Mouse (Mus musculus): ENCODE measurements around the gene Unc5b.
"Not testable (repeated sequence)": the region's sequence is repeated elsewhere in the genome, so short reads cannot be mapped to it uniquely, and the experiment has no call there.

Unc5b gene

GRCm38 (mm10) chr10:60831379-60831778 lies at the start of gene Unc5b:
Gene Unc5b, minus strand, starts transcription at chr10:60831581.
- ATAC-seq (ENCODE audit: insufficient number of reproducible peaks, low FRiP score, low TSS enrichment) = peak; percentile 65

- no peak for ATAC-seq (ENCODE audit: insufficient number of reproducible peaks, low FRiP score, low TSS enrichment)
These were observed 48.4 kb upstream of the Unc5b start for GRCm38 (mm10) chr10:60879817-60880216.

GRCm38 (mm10) chr10:60877075-60877474 lies 45.7 kb upstream of the Unc5b start:
- no peak for ATAC-seq (ENCODE audit: insufficient number of reproducible peaks, low FRiP score, low TSS enrichment)

DNA sequence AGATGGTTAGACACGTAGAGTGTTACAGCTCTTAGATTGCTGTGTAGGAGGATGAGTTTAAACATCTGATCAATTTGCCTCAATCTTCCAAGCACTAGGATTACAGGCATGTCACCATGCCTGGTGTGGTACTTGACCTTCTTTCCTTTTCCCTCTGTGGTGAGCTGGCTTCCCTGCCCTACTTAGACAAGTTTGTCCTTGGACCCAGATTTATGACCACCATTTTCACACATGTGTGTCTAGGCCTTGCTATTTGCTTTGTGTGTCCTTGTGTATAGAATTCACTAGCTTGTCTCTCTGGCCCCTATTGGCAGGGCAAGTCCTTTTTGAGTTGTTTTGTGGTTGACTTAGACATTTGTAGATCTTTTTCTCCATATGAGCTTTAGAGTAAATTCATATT lies 43.6 kb upstream of the Unc5b start:
- ATAC-seq (ENCODE audit: insufficient number of reproducible peaks, low FRiP score, low TSS enrichment) = no peak

- ATAC-seq (ENCODE audit: insufficient number of reproducible peaks, low FRiP score, low TSS enrichment) = no peak
These were observed 31.9 kb upstream of the Unc5b start for GRCm38 (mm10) chr10:60863318-60863717.

GRCm38 (mm10) chr10:60862477-60863293 lies 31.3 kb upstream of the Unc5b start:
- no peak for ATAC-seq (ENCODE audit: insufficient number of reproducible peaks, low FRiP score, low TSS enrichment)

- not testable (repeated sequence) for ATAC-seq (ENCODE audit: insufficient number of reproducible peaks, low FRiP score, low TSS enrichment)
These were observed 13.9 kb upstream of the Unc5b start for GRCm38 (mm10) chr10:60845271-60845670.

DNA sequence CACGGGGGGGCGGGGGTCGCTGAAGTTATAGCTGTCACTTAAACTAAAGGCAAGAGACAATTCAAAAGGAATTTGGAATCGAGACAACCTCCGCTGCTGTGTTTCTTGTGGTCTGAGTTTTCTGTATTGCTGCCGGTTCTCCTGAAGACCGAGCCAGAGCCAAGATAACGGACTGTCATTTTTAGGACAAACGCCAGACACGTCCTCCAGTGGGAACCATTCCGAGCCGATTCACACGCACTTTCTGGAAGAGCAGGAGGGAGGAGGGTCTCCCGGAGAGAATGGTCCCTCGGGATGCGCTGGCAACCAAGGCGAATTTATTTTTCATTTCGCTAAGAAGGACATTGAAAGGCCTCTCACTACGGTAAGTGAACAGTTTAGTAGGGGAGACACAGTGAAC lies 7.4 kb upstream of the Unc5b start:
- ATAC-seq (ENCODE audit: insufficient number of reproducible peaks, low FRiP score, low TSS enrichment) = no peak

- no peak for ATAC-seq (ENCODE audit: insufficient number of reproducible peaks, low FRiP score, low TSS enrichment)
These were observed 3.6 kb upstream of the Unc5b start for GRCm38 (mm10) chr10:60834949-60835348.

GRCm38 (mm10) chr10:60832664-60833173 lies 1.3 kb upstream of the Unc5b start:
- no peak for ATAC-seq (ENCODE audit: insufficient number of reproducible peaks, low FRiP score, low TSS enrichment)

DNA sequence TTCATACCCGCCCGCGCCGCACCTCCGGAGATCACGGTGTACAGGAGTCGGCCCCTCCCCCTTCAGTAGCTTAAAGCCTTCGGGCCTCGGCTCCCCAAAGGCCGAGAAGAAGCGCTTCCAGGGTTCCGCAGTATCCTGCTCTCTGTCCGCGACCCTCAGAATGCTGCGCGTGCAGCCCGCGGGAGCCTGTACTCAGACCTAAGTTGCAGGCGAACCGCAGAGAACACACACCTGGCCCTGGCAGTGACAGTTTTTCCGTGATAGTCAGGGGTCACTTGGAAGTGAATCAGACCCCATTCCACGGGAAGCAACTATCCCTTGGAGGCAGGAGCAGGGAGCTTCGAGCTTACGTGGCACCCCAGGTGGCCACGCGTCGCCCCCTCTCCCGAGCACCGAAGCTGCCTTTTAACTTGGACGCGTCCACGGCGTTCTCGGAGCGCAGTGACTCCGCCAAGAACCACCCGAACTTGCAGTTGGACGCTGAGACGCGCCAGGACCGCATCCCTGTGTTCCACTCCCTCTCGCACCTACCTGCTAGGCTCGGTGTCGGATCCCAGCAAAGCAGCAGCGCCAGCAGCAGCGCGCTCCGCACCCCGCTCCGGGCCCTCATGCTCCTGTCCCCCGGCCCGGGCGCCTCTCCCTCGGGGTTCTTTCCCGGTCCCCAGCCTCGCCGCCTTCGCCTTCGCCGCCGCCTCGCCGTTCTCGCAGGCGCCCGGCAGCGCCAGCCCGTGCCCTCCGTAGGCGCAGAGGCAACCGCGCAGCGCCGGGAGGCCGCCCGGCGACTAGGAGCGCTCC lies 628 bp downstream of the Unc5b start:
- no peak for ATAC-seq (ENCODE audit: insufficient number of reproducible peaks, low FRiP score, low TSS enrichment)

DNA sequence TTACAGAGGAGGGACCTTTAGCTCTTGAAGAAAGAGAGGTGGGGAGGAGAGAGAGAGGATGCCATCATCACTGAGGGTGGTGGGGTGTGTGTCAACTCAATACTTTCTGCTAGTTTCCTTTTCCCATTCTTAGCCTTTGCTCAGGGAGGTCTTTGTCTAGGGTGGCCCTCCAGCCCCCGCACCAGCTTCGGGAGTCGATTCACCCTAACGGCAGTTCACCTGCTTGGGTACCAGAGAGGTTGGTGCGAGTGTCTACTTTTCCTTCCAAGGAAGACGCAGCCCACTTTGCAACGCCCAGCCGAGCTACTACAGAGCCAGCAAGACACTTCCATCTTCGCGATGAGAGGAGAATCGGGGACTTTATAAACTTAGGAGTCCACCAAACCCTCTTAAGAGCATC lies 1.4 kb downstream of the Unc5b start:
- ATAC-seq (ENCODE audit: insufficient number of reproducible peaks, low FRiP score, low TSS enrichment) = no peak

- no peak for ATAC-seq (ENCODE audit: insufficient number of reproducible peaks, low FRiP score, low TSS enrichment)
These were observed 2.3 kb downstream of the Unc5b start for GRCm38 (mm10) chr10:60829071-60829470.

DNA sequence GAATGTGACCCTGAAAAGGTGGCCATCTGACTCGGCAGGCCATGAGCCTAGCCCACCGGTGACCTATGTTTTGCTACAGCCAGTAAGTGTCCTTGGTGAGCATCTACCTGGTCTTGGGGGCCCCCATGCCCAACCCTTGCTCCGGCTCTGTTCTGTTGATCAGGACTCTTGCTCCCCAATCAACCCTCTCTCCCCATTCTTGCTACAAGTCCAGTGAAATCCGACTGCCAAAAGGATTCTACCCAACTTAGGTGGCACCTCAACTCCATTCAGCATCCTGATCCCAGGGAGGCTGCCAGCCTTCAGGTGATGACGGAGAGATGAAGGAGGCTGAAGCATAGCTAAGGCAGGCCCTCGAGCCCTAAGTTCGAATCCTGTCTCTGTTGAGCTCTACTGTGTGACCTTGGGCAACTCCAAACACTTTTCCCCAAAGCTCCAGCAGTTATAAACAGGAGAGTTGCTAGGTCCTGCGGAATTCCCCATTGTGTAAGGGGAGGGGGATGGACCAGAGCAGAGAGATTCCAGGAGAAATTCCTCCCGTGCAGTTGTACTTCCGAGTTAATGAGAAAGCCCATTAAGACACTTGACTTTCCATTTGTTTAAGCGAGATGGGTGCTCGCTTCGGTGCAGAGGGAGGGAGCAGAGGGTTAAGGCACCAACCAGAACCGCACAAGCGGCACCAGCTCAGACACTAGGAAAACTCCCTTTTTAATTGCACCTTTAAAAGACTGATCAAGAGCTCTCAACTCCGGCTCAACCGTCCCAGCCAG lies 3.3 kb downstream of the Unc5b start:
- no peak for ATAC-seq (ENCODE audit: insufficient number of reproducible peaks, low FRiP score, low TSS enrichment)

GRCm38 (mm10) chr10:60827266-60827665 lies 4.1 kb downstream of the Unc5b start:
- ATAC-seq (ENCODE audit: insufficient number of reproducible peaks, low FRiP score, low TSS enrichment) = peak; percentile 36

DNA sequence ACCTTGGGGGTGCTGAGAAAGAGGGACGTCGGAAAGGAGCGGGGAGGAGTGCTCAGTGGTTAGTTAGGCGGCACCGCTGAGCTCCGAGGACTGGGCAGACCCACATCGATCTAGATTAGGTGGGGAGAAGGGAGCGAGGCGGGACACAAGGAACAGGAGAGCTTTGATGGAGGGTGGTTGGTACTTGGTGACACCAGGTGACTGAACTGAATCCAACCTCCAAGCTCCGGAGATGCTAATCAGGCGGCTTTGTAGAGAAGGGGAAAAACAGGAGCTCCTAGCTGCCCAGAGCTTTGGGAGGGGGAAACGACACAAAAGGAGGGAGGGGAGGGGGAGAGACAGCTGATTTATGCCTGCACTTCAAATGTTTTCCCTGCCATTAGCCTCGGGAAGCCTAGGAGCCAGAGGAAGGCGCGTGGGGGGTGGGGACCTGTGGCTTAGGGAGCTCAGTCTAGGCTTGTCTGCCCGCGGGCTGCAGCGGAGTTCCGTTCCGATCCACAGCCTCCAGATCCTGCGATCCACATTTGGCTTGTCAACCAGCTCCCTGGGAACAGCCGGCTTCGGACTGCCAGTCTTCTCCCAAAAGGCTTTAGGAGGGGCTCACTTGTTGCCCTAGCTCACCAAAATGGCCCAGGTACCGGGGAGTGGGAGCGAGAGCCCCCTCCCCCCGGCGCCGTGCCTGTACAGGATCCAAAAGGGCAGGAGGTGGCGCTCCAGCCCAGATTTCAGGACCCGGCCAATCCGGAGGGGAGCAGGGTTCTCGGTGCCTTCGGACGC lies 4.7 kb downstream of the Unc5b start:
- ATAC-seq (ENCODE audit: insufficient number of reproducible peaks, low FRiP score, low TSS enrichment) = peak; percentile 18; the same call in 1 of the 2 replicates

- no peak for ATAC-seq (ENCODE audit: insufficient number of reproducible peaks, low FRiP score, low TSS enrichment)
These were observed 5.4 kb downstream of the Unc5b start for GRCm38 (mm10) chr10:60825955-60826354.

DNA sequence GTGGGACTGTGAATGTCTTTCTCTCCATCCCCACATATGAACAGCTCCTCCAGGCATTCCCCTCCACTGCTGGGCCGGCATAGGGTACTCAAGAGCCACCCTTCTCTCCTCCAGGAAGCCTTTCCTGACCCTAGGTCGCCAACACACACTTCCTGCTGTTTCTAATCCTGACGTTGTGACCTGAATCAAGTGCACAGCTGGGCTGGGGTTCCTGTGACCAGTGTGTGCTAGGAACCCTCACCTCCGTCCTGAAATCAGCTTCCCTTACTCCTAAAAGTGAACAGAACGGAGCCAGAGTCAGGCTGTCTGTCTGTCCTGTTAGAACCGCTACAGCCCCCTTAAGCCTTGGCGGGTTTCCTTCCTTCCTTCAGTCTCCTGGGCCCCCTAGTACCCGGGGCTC lies 7.6 kb downstream of the Unc5b start:
- no peak for ATAC-seq (ENCODE audit: insufficient number of reproducible peaks, low FRiP score, low TSS enrichment)

DNA sequence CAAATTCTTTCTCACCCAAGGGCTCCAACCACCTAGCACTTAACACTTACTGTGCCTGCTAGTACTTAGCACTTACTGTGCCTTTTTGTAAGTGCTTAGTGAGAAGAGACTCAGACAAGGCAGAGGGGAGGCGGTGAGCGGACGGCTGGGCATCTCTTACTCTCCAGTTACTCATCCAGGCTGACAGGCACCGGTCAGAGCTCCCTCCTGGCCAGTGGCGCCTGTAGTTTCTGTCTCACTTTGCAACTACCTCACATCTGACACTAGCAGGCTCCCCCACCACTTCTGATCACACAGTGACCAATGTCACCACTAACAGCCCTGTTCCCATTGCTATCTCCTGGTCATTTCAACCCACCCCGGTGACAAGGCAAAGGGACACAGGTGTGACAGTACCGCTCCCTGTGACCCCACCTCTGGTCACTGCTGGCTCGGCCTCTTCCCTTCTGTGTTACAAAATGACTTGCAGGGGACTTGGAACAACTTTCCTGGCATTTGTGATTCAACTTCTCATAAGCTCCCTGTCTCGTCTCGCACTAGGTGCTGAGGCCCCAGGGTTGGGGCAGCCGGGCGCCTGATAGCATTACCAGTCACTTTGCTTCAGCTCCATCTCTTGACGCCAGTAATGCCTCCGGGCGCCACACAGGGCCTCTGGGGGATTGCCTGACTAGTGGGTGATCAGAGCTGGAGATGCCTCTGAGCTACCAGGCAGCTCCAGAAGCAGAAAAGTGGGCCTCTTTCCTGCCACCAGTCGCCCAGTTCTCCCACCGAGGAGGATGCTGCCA lies 8.5 kb downstream of the Unc5b start:
- ATAC-seq (ENCODE audit: insufficient number of reproducible peaks, low FRiP score, low TSS enrichment) = no peak

Data from cerebellum, adult (tissue).